7 mouse cellular contexts compared by ENCODE assay signal in the genomic region with DNA sequence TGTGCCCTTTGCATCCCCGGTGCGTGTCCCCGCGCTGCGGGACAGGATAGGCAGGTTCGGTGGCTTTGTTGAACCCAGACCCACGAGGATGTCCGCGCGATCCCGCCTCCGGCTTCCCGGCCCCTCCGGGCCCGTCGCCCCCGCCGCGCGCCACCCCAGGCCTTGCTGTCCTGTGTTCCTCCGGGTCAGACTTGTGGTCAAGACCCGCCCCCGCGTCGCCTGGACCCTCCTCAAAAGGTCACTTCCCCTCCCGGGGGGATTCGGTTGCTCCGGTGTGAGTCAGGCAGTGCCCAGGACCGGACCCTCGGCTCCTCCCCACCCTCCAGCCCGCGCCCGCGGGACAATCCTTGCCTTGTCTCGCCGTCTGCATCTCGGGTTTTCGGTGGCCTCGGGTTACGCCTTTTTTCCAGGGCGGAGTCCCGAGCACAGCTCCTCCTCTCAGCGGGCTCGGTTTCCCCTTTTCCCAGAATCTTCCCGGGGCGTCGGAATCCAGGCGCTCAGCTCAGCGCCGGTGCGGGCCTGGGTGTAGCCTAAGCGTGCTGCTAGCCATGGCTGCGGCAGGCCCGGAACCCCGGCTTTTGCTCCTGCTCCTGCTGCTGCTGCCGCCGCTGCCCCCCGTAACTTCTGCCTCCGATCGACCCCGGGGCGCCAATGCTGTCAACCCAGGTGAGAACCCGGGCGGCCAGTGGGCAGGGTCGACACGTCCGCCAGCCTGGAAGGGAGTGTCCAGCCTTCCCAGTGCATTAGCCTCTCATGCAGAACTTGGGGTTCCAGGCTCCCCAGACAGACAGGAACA. TPM values are rescaled to one million over a fixed set of nuclear protein-coding genes. Genes with fewer than 3 reads are reported as not detected.
DNase-seq lines count a peak whose midpoint lies in the region; ATAC-seq lines count a peak whose summit lies in the region.

No protein-coding gene starts in this region.

- ATAC-seq in inflammation-experienced regulatory T-cells, adult 6 months, result peak; percentile 9
- ATAC-seq in megakaryocyte progenitor cell, adult 5-6 weeks (replicated peaks; ENCODE audit: poor library complexity), result peak; percentile 35

- intact Hi-C loops in gastrocnemius, postnatal 14 days (cut with DNase I; ENCODE audit: low total_unique reads), result no loop called here
- intact Hi-C loops in left cerebral cortex, postnatal 14 days (cut with DNase I), result no loop called here

- peak; percentile 90 for DNase-seq in adrenal gland, adult 2 months
- peak; percentile 84 for DNase-seq in embryo, embryonic 11 days
- DNase-seq in gastrocnemius, postnatal 14 days, result peak; percentile 79
- peak; percentile 62 to 73 for DNase-seq in left cerebral cortex, postnatal 14 days (ENCODE audit: low spot score in 2 of 2)
- DNase-seq in right cerebral cortex, postnatal 4 days, result peak; percentile 67

RNA-seq across cellular contexts. Expression of a gene that starts 0.5 kb away (rescaled TPM):
- 100 to 1,000 TPM; 102 to 109 TPM for total RNA-seq in adrenal gland, adult 2 months (2021)
- 151 and 155 TPM in 2 replicates for polyA plus RNA-seq in adrenal gland, adult 2 months (2012; rRNA removed)
- total RNA-seq in gastrocnemius, postnatal 14 days (2021), result 10 to 100 TPM; 49.2 to 51.1 TPM
- polyA plus RNA-seq in inflammation-experienced regulatory T-cells, adult 6 months (2017; shearing (Covaris generic)), result 10 to 100 TPM; 52.8 to 60.9 (median 60.7) TPM
- total RNA-seq in left cerebral cortex, postnatal 14 days (2021), result 10 to 100 TPM; 79.0 to 82.7 TPM
- 109 and 115 TPM in 2 replicates for total RNA-seq in megakaryocyte progenitor cell, adult 5-6 weeks (2015)
- 41.5 and 49.0 TPM in 2 replicates for total RNA-seq in megakaryocyte progenitor cell, adult 5-6 weeks (2017)

RNA-seq across cellular contexts. Expression of a gene that starts 0.5 kb away (rescaled TPM):
- 10 to 100 TPM; 68.5 to 74.3 TPM for total RNA-seq in adrenal gland, adult 2 months (2021)
- polyA plus RNA-seq in adrenal gland, adult 2 months (2012; rRNA removed), result 75.6 and 86.3 TPM in 2 replicates
- total RNA-seq in gastrocnemius, postnatal 14 days (2021), result 10 to 100 TPM; 21.8 to 24.3 TPM
- polyA plus RNA-seq in inflammation-experienced regulatory T-cells, adult 6 months (2017; shearing (Covaris generic)), result 1 to 10 TPM; 4.7 to 6.7 (median 5.1) TPM
- 10 to 100 TPM; 32.2 to 36.5 TPM for total RNA-seq in left cerebral cortex, postnatal 14 days (2021)
- total RNA-seq in megakaryocyte progenitor cell, adult 5-6 weeks (2015), result 70.5 and 80.3 TPM in 2 replicates
- total RNA-seq in megakaryocyte progenitor cell, adult 5-6 weeks (2017), result 154 and 176 TPM in 2 replicates

RNA-seq across cellular contexts. Expression of a gene that starts 20.9 kb away (rescaled TPM):
- 10 to 100 TPM; 11.2 to 18.8 TPM for total RNA-seq in adrenal gland, adult 2 months (2021)
- 19.7 and 20.2 TPM in 2 replicates for polyA plus RNA-seq in adrenal gland, adult 2 months (2012; rRNA removed)
- total RNA-seq in gastrocnemius, postnatal 14 days (2021), result 1 to 10 TPM; 2.0 to 2.1 TPM
- polyA plus RNA-seq in inflammation-experienced regulatory T-cells, adult 6 months (2017; shearing (Covaris generic)), result not detected
- under 1 TPM in 1 of 2 experiments, not detected in 1; 0.17 TPM for total RNA-seq in left cerebral cortex, postnatal 14 days (2021)
- total RNA-seq in megakaryocyte progenitor cell, adult 5-6 weeks (2015), result 61.8 and 69.7 TPM in 2 replicates
- 48.5 and 50.4 TPM in 2 replicates for total RNA-seq in megakaryocyte progenitor cell, adult 5-6 weeks (2017)

RNA-seq across cellular contexts. Expression of a gene that starts 34.3 kb away (rescaled TPM):
- total RNA-seq in adrenal gland, adult 2 months (2021), result 100 to 1,000 TPM; 143 to 225 TPM
- 136 and 184 TPM in 2 replicates for polyA plus RNA-seq in adrenal gland, adult 2 months (2012; rRNA removed)
- 100 to 1,000 TPM; 154 to 159 TPM for total RNA-seq in gastrocnemius, postnatal 14 days (2021)
- 100 to 1,000 TPM; 413 to 465 (median 425) TPM for polyA plus RNA-seq in inflammation-experienced regulatory T-cells, adult 6 months (2017; shearing (Covaris generic))
- 100 to 1,000 TPM; 233 to 242 TPM for total RNA-seq in left cerebral cortex, postnatal 14 days (2021)
- 227 and 237 TPM in 2 replicates for total RNA-seq in megakaryocyte progenitor cell, adult 5-6 weeks (2015)
- 110 and 121 TPM in 2 replicates for total RNA-seq in megakaryocyte progenitor cell, adult 5-6 weeks (2017)

RNA-seq across cellular contexts. Expression of a gene that starts 38.9 kb away (rescaled TPM):
- total RNA-seq in adrenal gland, adult 2 months (2021), result 10 to 100 TPM; 10.1 to 51.2 TPM
- 5.3 and 7.0 TPM in 2 replicates for polyA plus RNA-seq in adrenal gland, adult 2 months (2012; rRNA removed)
- not detected for total RNA-seq in gastrocnemius, postnatal 14 days (2021)
- not detected for polyA plus RNA-seq in inflammation-experienced regulatory T-cells, adult 6 months (2017; shearing (Covaris generic))
- total RNA-seq in left cerebral cortex, postnatal 14 days (2021), result 100 to 1,000 TPM; 278 to 317 TPM
- not detected in 2 replicates for total RNA-seq in megakaryocyte progenitor cell, adult 5-6 weeks (2015)
- total RNA-seq in megakaryocyte progenitor cell, adult 5-6 weeks (2017), result not detected in 2 replicates

Comparison
In these comparisons a context has a peak if more than half of its experiments do, and no peak if none do; other contexts are left out.
1. Peak in every context shown above with its lines: DNase-seq and ATAC-seq.